Mouse (Mus musculus) ES-E14 (cell line): ENCODE results near the gene Ctsf. TPM values are rescaled to one million over a fixed set of nuclear protein-coding genes. Genes with fewer than 3 reads are reported as not detected.
A peak's percentile ranks its signal among the peaks of the same experiment; 100 is the strongest.

Experiments
- DNase-seq: peaks from one replicate; pipeline ENCODE4 v3.0.0-alpha.2; 2013; ENCODE audit warnings: low read depth, low spot score
- H3K27ac ChIP-seq: 2 replicates; pipeline ENCODE4 v1.5.1; 2012; ENCODE audit warnings: low read depth, mild to moderate bottlenecking, low read length, moderate library complexity, mixed read lengths; ENCODE audit not compliant: poor library complexity, insufficient read depth, severe bottlenecking
- H3K36me3 ChIP-seq: 2 replicates; pipeline ENCODE4 v1.6.1; 2012; ENCODE audit warnings: mild to moderate bottlenecking, low read length, moderate library complexity, mixed read lengths; ENCODE audit not compliant: control insufficient read depth, poor library complexity, insufficient read depth, severe bottlenecking
- H3K4me1 ChIP-seq, 2 experiments: fragments of 150-350 bp in 1 of 2; sonication (generic) in 1 of 2; 2 replicates each; pipeline ENCODE4 v1.6.1; 2012; ENCODE audit warnings: low read length in 2 of 2, mild to moderate bottlenecking in 1 of 2, mixed read lengths in 1 of 2; ENCODE audit not compliant: control insufficient read depth in 2 of 2, insufficient read depth in 2 of 2, poor library complexity in 1 of 2
- H3K4me3 ChIP-seq, 2 experiments: fragments of 150-350 bp in 1 of 2; sonication (generic) in 1 of 2; 2 replicates each; pipeline ENCODE4 v1.5.1; 2012; ENCODE audit warnings: low read length in 2 of 2, low read depth in 1 of 2, mild to moderate bottlenecking in 1 of 2, mixed read lengths in 1 of 2; ENCODE audit not compliant: insufficient read depth in 1 of 2, poor library complexity in 1 of 2, severe bottlenecking in 1 of 2
- H3K9ac ChIP-seq: 2 replicates; pipeline ENCODE4 v1.6.1; 2012; ENCODE audit warnings: low read depth, mild to moderate bottlenecking, low read length, mixed read lengths; ENCODE audit not compliant: poor library complexity, insufficient read depth, severe bottlenecking
- H3K9me3 ChIP-seq: fragments of 150-350 bp; sonication (generic); 2 replicates; pipeline ENCODE4 v1.6.1; 2012; ENCODE audit warnings: low read depth, mild to moderate bottlenecking, low read length; ENCODE audit not compliant: control insufficient read depth, insufficient read depth
- CHD2 ChIP-seq: IDR thresholded peaks from 2 replicates; pipeline ENCODE4 v1.6.1; 2014; ENCODE audit warnings: mild to moderate bottlenecking, low read depth, low read length, inconsistent platforms
- HCFC1 ChIP-seq: IDR thresholded peaks from 2 replicates; pipeline ENCODE4 v1.6.1; 2012; ENCODE audit warnings: low read length, inconsistent platforms, borderline replicate concordance; ENCODE audit not compliant: insufficient read depth
- MAFK ChIP-seq: IDR thresholded peaks from 2 replicates; pipeline ENCODE4 v1.6.1; 2014; ENCODE audit warnings: mild to moderate bottlenecking, low read depth, low read length, inconsistent platforms; ENCODE audit not compliant: insufficient read depth
- ZC3H11A ChIP-seq: IDR thresholded peaks from 2 replicates; pipeline ENCODE4 v1.6.1; 2012; ENCODE audit warnings: low read depth, mild to moderate bottlenecking, inconsistent platforms, low read length, borderline replicate concordance
- ZNF384 ChIP-seq: IDR thresholded peaks from 2 replicates; pipeline ENCODE4 v1.6.1; 2012; ENCODE audit warnings: low read depth, low read length, inconsistent platforms
- in situ Hi-C, 2 experiments: fragments of 600-800 bp; cut with MboI; formaldehyde crosslinking; loops; one replicate each; pipeline ENCODE4 v1.15.1; 2025; ENCODE audit warnings: low sequenced_read_pairs in 2 of 2, inconsistent platforms in 1 of 2; ENCODE audit not compliant: unreplicated experiment in 2 of 2
- total RNA-seq: library from RNA; depleted of rRNA; stranded (reverse); fragments of 300-350 nt; gene quantifications from 2 replicates; pipeline ENCODE4 v1.2.3, GENCODE M21; 2012; rRNA removed

Ctsf gene
- 59.2 and 98.6 TPM in 2 replicates for total RNA-seq

GRCm38 (mm10) chr19:4854552-4855469 is at the start of gene Ctsf:
TSS of gene Ctsf (plus strand) at chr19:4855130.
- no peak within 1 kb of the TSS for H3K27ac ChIP-seq
- in situ Hi-C loops, result no loop called here
- TF ChIP-seq MAFK (no peak), ZC3H11A (no peak), CHD2 (no peak), ZNF384 (no peak), HCFC1 (no peak)

DNA sequence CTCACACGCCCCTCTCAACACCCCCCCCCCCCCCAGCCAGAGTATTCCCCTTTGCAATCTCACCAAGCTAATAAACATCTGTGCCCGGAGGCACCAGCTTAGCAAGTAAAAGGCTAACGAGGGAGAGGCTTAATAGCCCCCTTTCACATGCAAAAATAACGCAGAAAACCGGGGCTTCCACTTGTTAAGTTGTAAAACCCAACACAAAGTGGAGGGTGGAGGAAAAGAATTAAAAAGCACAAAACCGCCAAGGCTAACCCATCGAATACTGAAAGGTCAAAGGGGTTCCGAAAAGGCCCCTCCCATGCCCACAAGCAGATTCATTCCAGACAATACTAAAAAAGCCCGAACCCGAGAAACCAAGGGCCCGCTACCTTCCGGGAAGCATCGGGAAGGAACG is 44.6 kb upstream of the Ctsf start:
- DNase-seq, result peak; percentile 94
- peak overlapping the region; percentile 77 to 92 for H3K4me3 ChIP-seq
- peaks cover 2% of the 10 kb centered on the region; the same call in 1 of the 2 replicates for H3K36me3 ChIP-seq
- H3K4me1 ChIP-seq, result peaks cover 3 to 8% of the 10 kb centered on the region in 2 experiments
- in situ Hi-C loops, result no loop called here
- no peaks in the 10 kb centered on the region for H3K9me3 ChIP-seq
- TF ChIP-seq CHD2 (peak; percentile 75), ZC3H11A (no peak)
- H3K9ac ChIP-seq, result peak overlapping the region; percentile 97
- peak overlapping the region; percentile 100 for H3K27ac ChIP-seq

More at GRCm38 (mm10) chr19:4854552-4855469, at the start of gene Ctsf:
- H3K4me3 ChIP-seq, result peak within 1 kb of the TSS; percentile 67 to 73
- no peak for DNase-seq
- no peaks in the 10 kb centered on the region for H3K36me3 ChIP-seq
- H3K9ac ChIP-seq, result peak within 1 kb of the TSS; percentile 64
- H3K4me1 ChIP-seq, result peaks cover 7% of the 10 kb centered on the region in 2 experiments
- H3K9me3 ChIP-seq, result no peaks in the 10 kb centered on the region

- peaks cover 2% of the 10 kb centered on the region; the same call in 1 of the 2 replicates for H3K36me3 ChIP-seq
- DNase-seq, result peak; percentile 47
- peaks cover 3 to 4% of the 10 kb centered on the region in 2 experiments; a peak in 3 of 4 replicates for H3K4me1 ChIP-seq
- TF ChIP-seq ZC3H11A (no peak), HCFC1 (peak; percentile 44; the same call in 1 of the 2 replicates)
- in situ Hi-C loops, result no loop called here
- peak overlapping the region; percentile 97 for H3K9ac ChIP-seq
- H3K4me3 ChIP-seq, result peak overlapping the region; percentile 77 to 92
- peak overlapping the region; percentile 100 for H3K27ac ChIP-seq
- H3K9me3 ChIP-seq, result no peaks in the 10 kb centered on the region
Measured at GRCm38 (mm10) chr19:4810746-4811062, 44.2 kb upstream of the Ctsf start.

- peaks cover 3 to 4% of the 10 kb centered on the region in 2 experiments; a peak in 3 of 4 replicates for H3K4me1 ChIP-seq
- H3K4me3 ChIP-seq, result peak within 1 kb of the TSS; percentile 77 to 94
- peak; percentile 98 for DNase-seq
- H3K9me3 ChIP-seq, result no peaks in the 10 kb centered on the region
- TF ChIP-seq HCFC1 (peak; percentile 8; the same call in 1 of the 2 replicates), ZC3H11A (no peak), CHD2 (0 out of 2 replicates have a peak, but pooled peaks have one; percentile 42)
- in situ Hi-C loops, result no loop called here
- peak within 1 kb of the TSS; percentile 97 for H3K9ac ChIP-seq
- peak within 1 kb of the TSS; percentile 100 for H3K27ac ChIP-seq
- peaks cover 2% of the 10 kb centered on the region; the same call in 1 of the 2 replicates for H3K36me3 ChIP-seq
Measured at GRCm38 (mm10) chr19:4811063-4811908, 43.6 kb upstream of the Ctsf start, which contains the start of the genes Gm21992 and Rbm14. TSS of gene Gm21992 (minus strand) at chr19:4811612. TSS of gene Rbm14 (minus strand) at chr19:4811634.
